Mouse (Mus musculus): ENCODE data around the gene Zrsr1.

DNA sequence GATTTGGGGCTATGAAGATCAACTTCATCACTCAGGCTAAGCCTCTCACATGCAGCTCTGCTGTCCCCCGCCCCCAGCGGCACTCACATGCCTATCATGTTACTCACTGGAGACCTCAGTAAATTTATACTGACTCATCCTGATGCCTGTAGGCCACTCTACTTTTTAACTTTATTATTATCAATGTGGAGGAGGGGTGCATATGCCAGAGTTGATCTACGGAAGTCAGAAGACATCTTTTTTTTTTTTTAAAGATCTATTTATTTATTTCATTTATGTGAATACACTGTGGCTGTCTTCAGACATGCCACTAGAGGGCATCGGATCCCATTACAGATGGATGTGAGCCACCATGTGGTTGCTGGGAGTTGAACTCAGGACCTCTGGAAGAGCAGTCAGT, 6.3 kb upstream of the Zrsr1 start:
- 0 out of 2 replicates have a peak, but pooled peaks have one; percentile 7 for TF ChIP-seq CTCF (conservative IDR thresholded peaks at IDR 0.05; ENCODE audit: insufficient read depth, insufficient read length, low read depth, low read length)
- TF ChIP-seq POLR2A (IDR thresholded peaks at IDR 0.05; ENCODE audit: low read depth, low read length), result no peak

Data from kidney, adult 2 months (tissue).